Mouse (Mus musculus) neural tube, embryonic 11.5 days (tissue): ENCODE data around the gene Usb1. TPM values are rescaled to one million over a fixed set of nuclear protein-coding genes. Genes with fewer than 3 reads are reported as not detected.

Experiments
- ATAC-seq: fragments of 200-750 bp; cut with Nextera tagmentation; 2 replicates; pipeline ENCODE4 v1.8.0; 2017; ENCODE audit warnings: moderate number of reproducible peaks, mild to moderate bottlenecking, moderate TSS enrichment, moderate library complexity; ENCODE audit not compliant: insufficient read depth, low FRiP score, low TSS enrichment
- DNase-seq: peaks from one replicate; pipeline ENCODE4 v3.0.0-alpha.2; 2015; ENCODE audit warnings: low spot score
- H3K27ac ChIP-seq: fragments of 300-500 bp; sonication (generic); 2 replicates; pipeline ENCODE4 v1.5.1; 2014; ENCODE audit warnings: low read depth, mild to moderate bottlenecking, low read length
- H3K27me3 ChIP-seq: fragments of 300-500 bp; sonication (generic); 2 replicates; pipeline ENCODE4 v1.6.1; 2014; ENCODE audit warnings: mild to moderate bottlenecking, low read length, mixed read lengths; ENCODE audit not compliant: control insufficient read depth, insufficient read depth
- H3K36me3 ChIP-seq: fragments of 300-500 bp; sonication (generic); 2 replicates; pipeline ENCODE4 v1.6.1; 2014; ENCODE audit warnings: mild to moderate bottlenecking, low read length, moderate library complexity, mixed read lengths; ENCODE audit not compliant: control insufficient read depth, insufficient read depth
- H3K4me1 ChIP-seq: fragments of 300-500 bp; sonication (generic); 2 replicates; pipeline ENCODE4 v1.6.1; 2014; ENCODE audit warnings: low read length, mixed read lengths; ENCODE audit not compliant: control insufficient read depth, insufficient read depth
- H3K4me2 ChIP-seq: fragments of 300-500 bp; sonication (generic); 2 replicates; pipeline ENCODE4 v1.6.1; 2014; ENCODE audit warnings: low read depth, mild to moderate bottlenecking, moderate library complexity
- H3K4me3 ChIP-seq: fragments of 300-500 bp; sonication (generic); 2 replicates; pipeline ENCODE4 v1.5.1; 2014; ENCODE audit warnings: low read depth, low read length
- H3K9ac ChIP-seq: fragments of 300-500 bp; sonication (generic); 2 replicates; pipeline ENCODE4 v1.6.1; 2014; ENCODE audit warnings: mild to moderate bottlenecking, low read length
- H3K9me3 ChIP-seq: fragments of 300-500 bp; sonication (generic); 2 replicates; pipeline ENCODE4 v1.6.1; 2016; ENCODE audit warnings: low read length; ENCODE audit not compliant: control insufficient read depth
- WGBS: fragments of 180-500 bp; shearing (Covaris S2); extraction: QIAGEN DNeasy Blood & Tissue Kit; methylation state at CpG from one replicate; pipeline ENCODE4 v1.1.7; 2014; 5-methylcytosine and 5-hydroxymethylcytosine counted together
- polyA plus RNA-seq: library from polyadenylated mRNA; unstranded; fragments of >200 nt; fragmentation: Nextera tagmentation; extraction: Ambion mirVana; gene quantifications from 2 replicates; pipeline ENCODE4 v1.2.1, GENCODE M21; 2014

Gene Usb1
- polyA plus RNA-seq, 1 experiment from 2014 or later = 38.0 TPM

DNA sequence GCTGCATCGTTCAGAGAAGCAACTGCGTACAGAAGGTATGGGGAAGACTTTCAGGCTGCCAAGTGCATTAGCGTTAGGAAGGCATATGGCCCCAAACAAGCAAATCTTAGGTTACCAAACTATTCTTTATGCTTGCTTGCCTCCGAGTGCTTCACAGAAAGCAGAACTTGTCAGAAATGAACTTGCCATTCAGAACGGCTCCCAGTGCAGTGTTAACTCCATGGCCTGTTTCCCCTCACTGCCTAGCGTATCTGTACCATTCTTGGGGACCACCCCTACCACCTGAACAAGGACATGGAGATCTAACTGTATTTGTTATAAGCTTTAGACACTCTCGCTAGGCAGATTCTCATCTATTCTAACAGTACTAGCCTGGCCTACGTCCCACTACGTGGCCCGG lies 55.1 kb downstream of the Usb1 start:
- no peaks in the 10 kb centered on the region for H3K36me3 ChIP-seq
- no peaks in the 10 kb centered on the region for H3K4me1 ChIP-seq
- no peak overlapping the region for H3K27ac ChIP-seq
- no peaks in the 10 kb centered on the region for H3K9me3 ChIP-seq
- H3K27me3 ChIP-seq = no peaks in the 10 kb centered on the region
- ATAC-seq = no peak
- no peak overlapping the region for H3K4me2 ChIP-seq
- no peak overlapping the region for H3K4me3 ChIP-seq
- no peak overlapping the region for H3K9ac ChIP-seq
- WGBS = 92% methylated on average over 10 of the region's 10 CpGs
- DNase-seq = no peak

DNA sequence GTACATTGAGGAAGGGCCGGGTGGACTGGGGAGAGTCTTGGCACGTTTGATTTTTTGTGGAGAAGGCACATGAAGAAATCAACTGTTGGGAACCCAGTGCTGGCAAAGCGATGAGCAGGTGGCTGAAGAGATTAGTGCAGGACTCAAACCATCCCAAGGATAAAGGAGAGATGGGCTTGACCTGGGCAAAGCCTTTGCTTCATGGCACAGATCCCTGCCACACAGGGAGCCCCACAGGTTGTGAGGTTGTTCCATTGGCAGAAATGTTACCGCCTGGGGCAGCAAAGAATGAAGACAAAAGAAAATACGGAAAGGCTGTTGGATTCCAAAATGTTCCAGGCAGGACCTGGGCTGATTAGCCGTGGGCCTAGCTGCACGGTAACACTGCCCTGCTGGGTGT lies 55.9 kb downstream of the Usb1 start:
- WGBS = 88% methylated on average over 7 of the region's 7 CpGs
- no peak for ATAC-seq
- H3K4me1 ChIP-seq = no peaks in the 10 kb centered on the region

DNA sequence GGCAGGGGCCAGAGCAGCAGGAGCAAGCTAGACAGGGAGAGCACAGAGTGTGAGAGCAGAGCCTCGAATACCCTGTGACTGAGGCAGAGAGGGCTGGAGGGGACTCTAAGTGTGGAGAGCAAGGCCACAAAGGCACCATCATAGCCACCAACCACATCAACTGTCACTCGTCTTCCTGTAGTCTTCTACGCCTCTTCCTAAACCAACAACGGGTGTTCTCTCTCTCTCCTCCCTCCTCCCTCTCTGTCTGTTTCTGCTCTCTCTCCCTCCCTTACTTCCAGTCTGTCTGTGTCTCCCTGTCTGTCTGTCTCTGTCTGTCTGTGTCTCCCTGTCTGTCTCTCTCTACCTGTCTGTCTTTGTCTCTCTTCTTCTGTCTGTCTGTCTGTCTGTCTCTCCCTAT lies 58.2 kb downstream of the Usb1 start:
- no peaks in the 10 kb centered on the region for H3K36me3 ChIP-seq
- H3K4me3 ChIP-seq = no peak overlapping the region
- ATAC-seq (no peak), DNase-seq (no peak)
- no peaks in the 10 kb centered on the region for H3K27me3 ChIP-seq
- H3K9me3 ChIP-seq = no peaks in the 10 kb centered on the region
- H3K9ac ChIP-seq = no peak overlapping the region
- H3K4me2 ChIP-seq = no peak overlapping the region
- peaks cover 1% of the 10 kb centered on the region; the same call in 1 of the 2 replicates for H3K4me1 ChIP-seq
- H3K27ac ChIP-seq = no peak overlapping the region
- WGBS = 62% methylated on average over 4 of the region's 4 CpGs

More for the DNA sequence above, 55.9 kb downstream of the Usb1 start:
- H3K27ac ChIP-seq = no peak overlapping the region
- no peaks in the 10 kb centered on the region for H3K9me3 ChIP-seq
- DNase-seq = no peak
- H3K9ac ChIP-seq = no peak overlapping the region
- no peak overlapping the region for H3K4me2 ChIP-seq
- no peaks in the 10 kb centered on the region for H3K36me3 ChIP-seq
- H3K27me3 ChIP-seq = no peaks in the 10 kb centered on the region
- no peak overlapping the region for H3K4me3 ChIP-seq

DNA sequence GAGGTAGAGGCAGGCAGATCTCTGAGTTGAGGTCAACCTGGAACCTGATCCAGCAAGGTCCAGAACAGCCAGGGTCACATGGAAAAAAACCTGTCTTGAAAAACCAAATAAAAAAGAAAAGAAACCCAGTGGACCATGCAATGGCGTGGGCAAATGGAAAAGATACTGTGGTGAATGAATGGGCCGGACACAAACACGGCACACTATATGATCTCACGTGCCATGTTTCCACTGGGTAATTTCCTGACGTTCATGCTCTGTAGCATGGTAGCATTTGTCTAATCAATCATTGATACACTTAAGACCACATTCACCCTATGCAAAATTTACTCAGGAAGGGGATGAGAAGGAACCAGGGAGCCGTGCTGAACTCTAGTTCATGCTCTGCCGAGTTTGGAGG lies 59.0 kb downstream of the Usb1 start:
- 82% methylated on average over 7 of the region's 7 CpGs for WGBS
- H3K27ac ChIP-seq = no peak overlapping the region
- DNase-seq (no peak), ATAC-seq (no peak)
- H3K4me2 ChIP-seq = no peak overlapping the region
- H3K27me3 ChIP-seq = no peaks in the 10 kb centered on the region
- peaks cover 3% of the 10 kb centered on the region; the same call in 1 of the 2 replicates for H3K4me1 ChIP-seq
- H3K9me3 ChIP-seq = no peaks in the 10 kb centered on the region
- H3K9ac ChIP-seq = no peak overlapping the region
- no peaks in the 10 kb centered on the region for H3K36me3 ChIP-seq
- no peak overlapping the region for H3K4me3 ChIP-seq

DNA sequence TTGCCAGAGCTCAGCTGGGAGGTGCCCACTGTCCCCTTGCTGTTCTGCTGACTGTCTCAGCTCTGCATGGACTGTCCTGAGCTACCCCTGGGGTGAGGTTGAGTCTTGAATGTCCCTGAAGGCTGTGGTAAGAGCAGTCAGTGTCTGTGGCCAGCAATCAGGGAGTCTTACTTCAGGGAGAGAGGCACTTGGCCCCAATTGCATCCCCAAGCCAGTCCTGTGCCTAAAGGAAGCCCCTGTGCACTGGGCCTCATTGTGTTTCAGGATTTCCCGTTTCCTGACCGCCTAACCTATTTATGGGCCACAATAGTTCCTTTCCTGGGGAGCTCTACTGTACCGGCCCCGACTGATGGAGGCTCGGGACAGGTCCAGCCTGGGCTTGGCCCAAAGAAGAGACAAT lies 60.5 kb downstream of the Usb1 start:
- H3K9me3 ChIP-seq = no peaks in the 10 kb centered on the region
- no peak overlapping the region for H3K27ac ChIP-seq
- H3K4me1 ChIP-seq = peaks cover 10% of the 10 kb centered on the region; the same call in 1 of the 2 replicates
- H3K4me3 ChIP-seq = no peak overlapping the region
- no peak overlapping the region for H3K9ac ChIP-seq
- no peak overlapping the region for H3K4me2 ChIP-seq
- H3K36me3 ChIP-seq = no peaks in the 10 kb centered on the region
- H3K27me3 ChIP-seq = no peaks in the 10 kb centered on the region
- ATAC-seq (no peak), DNase-seq (no peak)
- WGBS = 80% methylated on average over 5 of the region's 5 CpGs

DNA sequence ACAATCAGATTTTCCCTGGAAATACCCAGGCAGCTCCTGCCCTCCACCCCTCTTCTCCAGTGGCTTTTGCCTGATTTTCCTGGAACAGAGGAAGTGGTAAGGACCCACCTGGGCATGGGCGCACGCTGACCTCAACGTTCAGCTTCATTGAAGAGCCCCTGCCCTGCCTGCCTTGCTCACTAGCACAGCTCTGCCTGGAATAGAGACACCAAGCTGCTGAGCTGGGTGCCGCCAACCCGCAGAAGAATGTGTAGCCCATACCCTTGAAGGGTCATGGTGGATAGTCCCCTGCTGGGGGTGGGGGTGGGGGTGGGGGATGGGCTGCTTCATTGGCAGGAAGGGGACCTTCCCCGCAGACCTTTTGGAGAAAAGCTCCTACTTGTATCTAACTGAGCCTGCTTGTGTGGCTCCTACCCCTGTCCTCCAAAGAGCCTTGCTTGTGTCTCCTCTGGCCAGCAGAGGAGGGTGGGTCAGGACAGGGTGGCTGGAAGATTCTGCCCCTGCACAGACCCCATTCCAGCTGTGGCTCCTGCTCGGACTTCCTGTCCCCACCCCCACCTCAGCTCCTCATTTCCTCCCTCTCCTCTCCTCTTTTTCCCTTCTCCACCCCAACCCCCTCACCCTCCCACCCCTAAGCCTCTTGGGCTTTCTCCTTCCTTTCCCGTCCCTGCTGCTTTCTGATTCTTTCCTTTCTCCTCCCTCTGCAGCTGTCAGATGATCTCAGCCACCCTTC lies 63.3 kb downstream of the Usb1 start:
- H3K27me3 ChIP-seq = no peaks in the 10 kb centered on the region
- WGBS = 47% methylated on average over 8 of the region's 8 CpGs
- H3K36me3 ChIP-seq = no peaks in the 10 kb centered on the region
- H3K4me1 ChIP-seq = peaks cover 10% of the 10 kb centered on the region; the same call in 1 of the 2 replicates
- no peak overlapping the region for H3K9ac ChIP-seq
- ATAC-seq = no peak
- DNase-seq = no peak
- H3K4me3 ChIP-seq = no peak overlapping the region
- H3K27ac ChIP-seq = no peak overlapping the region
- H3K9me3 ChIP-seq = no peaks in the 10 kb centered on the region
- no peak overlapping the region for H3K4me2 ChIP-seq

DNA sequence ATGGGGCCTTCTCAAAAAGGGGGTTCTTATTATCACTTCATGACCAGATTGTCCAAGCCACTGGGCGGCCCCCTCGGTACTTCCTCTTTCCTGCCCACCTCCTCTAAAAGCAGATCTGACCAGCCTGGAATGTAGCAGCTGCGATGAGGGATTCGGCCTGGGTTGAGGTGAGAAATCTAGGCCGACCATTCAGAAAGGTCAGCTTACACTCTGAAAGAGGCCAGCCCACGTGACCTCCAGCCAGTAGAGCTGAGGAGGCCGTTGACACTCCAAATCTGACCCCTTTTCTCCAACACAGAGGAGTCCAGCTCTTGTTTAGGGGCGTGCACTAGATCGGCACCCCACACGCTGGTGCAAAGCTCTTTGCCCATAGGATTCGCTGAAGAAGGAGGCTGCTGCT lies 64.7 kb downstream of the Usb1 start:
- 68% methylated on average over 11 of the region's 11 CpGs for WGBS
- no peak overlapping the region for H3K4me3 ChIP-seq
- H3K9me3 ChIP-seq = no peaks in the 10 kb centered on the region
- H3K4me1 ChIP-seq = peaks cover 10% of the 10 kb centered on the region; the same call in 1 of the 2 replicates
- no peaks in the 10 kb centered on the region for H3K27me3 ChIP-seq
- H3K27ac ChIP-seq = no peak overlapping the region
- H3K9ac ChIP-seq = no peak overlapping the region
- no peak for ATAC-seq
- H3K36me3 ChIP-seq = no peaks in the 10 kb centered on the region
- no peak overlapping the region for H3K4me2 ChIP-seq
- DNase-seq = no peak

Other genes starting within 250 kb of the Usb1 start
- gene Kifc3, start 129.5 kb upstream of the Usb1 start, polyA plus RNA-seq = 6.3 and 7.4 TPM in 2 replicates
- gene Cngb1, start 25.7 kb upstream of the Usb1 start, polyA plus RNA-seq = 0.50 and 0.51 TPM in 2 replicates
- not detected in 2 replicates for gene Tepp, start 21.7 kb upstream of the Usb1 start, polyA plus RNA-seq
- gene Zfp319, start 334 bp upstream of the Usb1 start, polyA plus RNA-seq = 12.7 and 13.4 TPM in 2 replicates
- gene Mmp15, start 20.0 kb downstream of the Usb1 start, polyA plus RNA-seq = 20.2 and 21.1 TPM in 2 replicates
- 128 and 142 TPM in 2 replicates for gene Cfap20, start 102.6 kb downstream of the Usb1 start, polyA plus RNA-seq
- 16.7 and 18.3 TPM in 2 replicates for gene Csnk2a2, start 157.8 kb downstream of the Usb1 start, polyA plus RNA-seq
- gene Ccdc113, start 201.8 kb downstream of the Usb1 start, polyA plus RNA-seq = 0.17 and 0.43 TPM in 2 replicates
- not detected in 2 replicates for gene Prss54, start 244.1 kb downstream of the Usb1 start, polyA plus RNA-seq